Mouse (Mus musculus) MN1 (cell line): ENCODE results near the gene Csnk2b.

ENCODE experiments used
- DNase-seq: peaks from one replicate; pipeline ENCODE4 v3.0.0-alpha.2; 2016; ENCODE audit warnings: low spot score

Gene Csnk2b

GRCm38 (mm10) chr17:35121871-35122303, at the start of gene Csnk2b:
Csnk2b (minus strand) TSS chr17:35122053.
- peak; percentile 91 for DNase-seq

GRCm38 (mm10) chr17:35168541-35169207, 46.8 kb upstream of the Csnk2b start:
- peak; percentile 88 for DNase-seq

GRCm38 (mm10) chr17:35167794-35168193, 45.9 kb upstream of the Csnk2b start:
- no peak for DNase-seq

- peak; percentile 87 for DNase-seq
Measured at GRCm38 (mm10) chr17:35166352-35167035, 44.6 kb upstream of the Csnk2b start.

- no peak for DNase-seq
Measured at GRCm38 (mm10) chr17:35165451-35166155, 43.8 kb upstream of the Csnk2b start.

GRCm38 (mm10) chr17:35164568-35165450, 43.0 kb upstream of the Csnk2b start, which contains the start of gene Prrc2a:
Prrc2a (minus strand) TSS chr17:35164897.
- DNase-seq, result peak; percentile 99

- DNase-seq, result no peak
Measured at GRCm38 (mm10) chr17:35164218-35164567, 42.3 kb upstream of the Csnk2b start.

- no peak for DNase-seq
Measured at GRCm38 (mm10) chr17:35163326-35164081, 41.7 kb upstream of the Csnk2b start.

- DNase-seq, result no peak
Measured at GRCm38 (mm10) chr17:35162730-35163129, 40.9 kb upstream of the Csnk2b start.

GRCm38 (mm10) chr17:35162121-35162520, 40.3 kb upstream of the Csnk2b start:
- no peak for DNase-seq

- no peak for DNase-seq
Measured at GRCm38 (mm10) chr17:35161421-35161820, 39.6 kb upstream of the Csnk2b start.

GRCm38 (mm10) chr17:35159638-35160037, 37.8 kb upstream of the Csnk2b start:
- DNase-seq, result no peak

- DNase-seq, result no peak
Measured at GRCm38 (mm10) chr17:35158850-35159593, 37.2 kb upstream of the Csnk2b start.

GRCm38 (mm10) chr17:35157661-35158175, 35.9 kb upstream of the Csnk2b start:
- no peak for DNase-seq

GRCm38 (mm10) chr17:35157254-35157653, 35.4 kb upstream of the Csnk2b start:
- DNase-seq, result no peak

GRCm38 (mm10) chr17:35156461-35157200, 34.8 kb upstream of the Csnk2b start:
- no peak for DNase-seq

GRCm38 (mm10) chr17:35155451-35155850, 33.6 kb upstream of the Csnk2b start:
- no peak for DNase-seq

GRCm38 (mm10) chr17:35154616-35155015, 32.8 kb upstream of the Csnk2b start:
- no peak for DNase-seq

GRCm38 (mm10) chr17:35153931-35154330, 32.1 kb upstream of the Csnk2b start:
- DNase-seq, result no peak
